In the genomic region with DNA sequence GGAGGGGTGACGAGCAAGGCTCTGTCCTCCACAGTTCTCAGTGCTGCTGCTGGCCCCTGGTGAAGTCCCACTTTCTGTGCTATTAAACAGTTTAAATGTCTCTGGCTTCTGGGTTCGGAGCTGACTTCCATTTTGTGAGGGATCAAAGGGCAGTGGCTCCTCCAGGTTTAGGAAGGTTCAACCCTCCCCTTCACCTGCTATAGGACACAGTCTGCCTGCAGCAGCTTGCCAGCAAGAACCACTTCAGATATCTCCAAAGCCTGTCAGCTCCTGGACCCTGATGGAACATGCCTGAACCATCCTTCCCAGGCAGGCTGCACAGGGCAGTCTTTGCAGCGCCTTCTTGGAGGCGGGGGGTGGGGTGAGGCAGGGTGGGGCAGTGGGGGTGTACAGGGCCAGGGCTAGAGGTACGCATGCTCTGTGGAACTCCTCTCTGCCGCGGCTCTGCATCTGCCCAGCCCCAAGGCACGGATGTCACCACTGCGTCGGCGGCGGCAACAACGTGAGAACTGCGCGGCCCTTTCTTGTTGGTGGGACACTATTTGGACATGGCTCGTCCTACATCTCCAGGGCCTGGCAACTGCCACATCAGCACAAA, we compare ENCODE assay signal across 11 mouse cellular contexts.
DNase-seq lines count a peak whose midpoint lies in the region; ATAC-seq and TF ChIP-seq lines count a peak whose summit lies in the region.
"Had no signal": no experiment of that assay in that cellular context is flagged by ENCODE, and none has a peak within 500 bp of the region (broad histone marks: within the 10 kb centered on the region; RNA-seq: fewer than 3 reads in every experiment).

No protein-coding gene starts in this region.

- no peak for TF ChIP-seq CTCF in midbrain, postnatal 0 days (IDR thresholded peaks at IDR 0.05)

- H3K36me3 ChIP-seq in midbrain, embryonic 13.5 days = no peaks in the 10 kb centered on the region
- H3K36me3 ChIP-seq in midbrain, postnatal 0 days (ENCODE audit: insufficient read depth, low read length) = no peaks in the 10 kb centered on the region
- no peaks in the 10 kb centered on the region for H3K36me3 ChIP-seq in forebrain, embryonic 13.5 days (ENCODE audit: poor library complexity, severe bottlenecking)
- no peaks in the 10 kb centered on the region for H3K36me3 ChIP-seq in hindbrain, embryonic 13.5 days
- no peaks in the 10 kb centered on the region for H3K36me3 ChIP-seq in stomach, embryonic 16.5 days (ENCODE audit: control insufficient read depth, insufficient read depth, low read length)
- H3K36me3 ChIP-seq: lung, embryonic 15.5 days had no signal

- no peak overlapping the region for H3K4me3 ChIP-seq in midbrain, embryonic 13.5 days (replicated peaks)
- H3K4me3 ChIP-seq in midbrain, postnatal 0 days (ENCODE audit: low read depth, low read length) = no peak overlapping the region
- H3K4me3 ChIP-seq in forebrain, embryonic 13.5 days = no peak overlapping the region
- H3K4me3 ChIP-seq in hindbrain, embryonic 13.5 days = no peak overlapping the region
- H3K4me3 ChIP-seq in stomach, embryonic 16.5 days (replicated peaks; ENCODE audit: low read length) = no peak overlapping the region
- H3K4me3 ChIP-seq: lung, embryonic 15.5 days; myocyte had no signal

- 56% methylated on average over 16 of the region's 16 CpGs for WGBS in midbrain, embryonic 13.5 days
- WGBS in midbrain, postnatal 0 days = 46% methylated on average over 16 of the region's 16 CpGs
- WGBS in forebrain, embryonic 13.5 days = 28% methylated on average over 16 of the region's 16 CpGs
- 23% methylated on average over 16 of the region's 16 CpGs for WGBS in hindbrain, embryonic 13.5 days
- WGBS in stomach, embryonic 16.5 days = 62% methylated on average over 16 of the region's 16 CpGs

- H3K27me3 ChIP-seq in midbrain, embryonic 13.5 days = peaks cover 67% of the 10 kb centered on the region
- H3K27me3 ChIP-seq in midbrain, postnatal 0 days (ENCODE audit: insufficient read depth, low read length) = peaks cover 10% of the 10 kb centered on the region; the same call in 1 of the 2 replicates
- 0 out of 2 replicates have a peak, but pooled peaks cover 7% of the 10 kb centered on the region for H3K27me3 ChIP-seq in forebrain, embryonic 13.5 days
- peaks cover 89% of the 10 kb centered on the region for H3K27me3 ChIP-seq in hindbrain, embryonic 13.5 days
- no peaks in the 10 kb centered on the region for H3K27me3 ChIP-seq in stomach, embryonic 16.5 days (ENCODE audit: control insufficient read depth, insufficient read depth, low read length)

- peak overlapping the region; percentile 52 for H3K27ac ChIP-seq in midbrain, embryonic 13.5 days
- H3K27ac ChIP-seq in midbrain, postnatal 0 days (ENCODE audit: low read depth, low read length) = no peak overlapping the region
- H3K27ac ChIP-seq in forebrain, embryonic 13.5 days = peak overlapping the region; percentile 93
- peak overlapping the region; percentile 81 for H3K27ac ChIP-seq in hindbrain, embryonic 13.5 days
- peak overlapping the region; percentile 58 for H3K27ac ChIP-seq in stomach, embryonic 16.5 days (ENCODE audit: low read length)
- H3K27ac ChIP-seq: lung, embryonic 15.5 days had no signal

- H3K9ac ChIP-seq in midbrain, embryonic 13.5 days (replicated peaks) = 0 out of 2 replicates have a peak overlapping the region, but pooled peaks have one; percentile 19
- H3K9ac ChIP-seq in midbrain, postnatal 0 days (replicated peaks; ENCODE audit: low read length, poor library complexity, severe bottlenecking) = no peak overlapping the region
- H3K9ac ChIP-seq in forebrain, embryonic 13.5 days = peak overlapping the region; percentile 27
- H3K9ac ChIP-seq in hindbrain, embryonic 13.5 days = peak overlapping the region; percentile 49; the same call in 1 of the 2 replicates
- H3K9ac ChIP-seq in stomach, embryonic 16.5 days (ENCODE audit: low read length) = no peak overlapping the region; the same call in 1 of the 2 replicates
- H3K9ac ChIP-seq: lung, embryonic 15.5 days had no signal

- ATAC-seq in midbrain, embryonic 13.5 days = 0 out of 2 replicates have a peak, but pooled peaks have one; percentile 17
- no peak for ATAC-seq in midbrain, postnatal 0 days (ENCODE audit: low FRiP score)
- ATAC-seq in forebrain, embryonic 13.5 days = peak; percentile 17; the same call in 1 of the 2 replicates
- peak; percentile 35; the same call in 1 of the 2 replicates for ATAC-seq in hindbrain, embryonic 13.5 days (ENCODE audit: low FRiP score)
- peak; percentile 54; the same call in 1 of the 2 replicates for ATAC-seq in stomach, embryonic 16.5 days (ENCODE audit: insufficient read depth, low FRiP score)

- H3K4me1 ChIP-seq in midbrain, embryonic 13.5 days (replicated peaks) = peaks cover 87% of the 10 kb centered on the region
- H3K4me1 ChIP-seq in midbrain, postnatal 0 days (ENCODE audit: insufficient read depth, low read length) = peaks cover 15% of the 10 kb centered on the region; the same call in 1 of the 2 replicates
- H3K4me1 ChIP-seq in forebrain, embryonic 13.5 days = peaks cover 100% of the 10 kb centered on the region
- peaks cover 85% of the 10 kb centered on the region for H3K4me1 ChIP-seq in hindbrain, embryonic 13.5 days (replicated peaks)
- peaks cover 62% of the 10 kb centered on the region for H3K4me1 ChIP-seq in stomach, embryonic 16.5 days (ENCODE audit: control insufficient read depth, insufficient read depth, low read length)

- 0 out of 2 replicates have a peak overlapping the region, but pooled peaks have one; percentile 12 for H3K4me2 ChIP-seq in midbrain, embryonic 13.5 days (replicated peaks)
- no peak overlapping the region for H3K4me2 ChIP-seq in midbrain, postnatal 0 days (ENCODE audit: low read depth, low read length, poor library complexity, severe bottlenecking)
- peak overlapping the region; percentile 46 for H3K4me2 ChIP-seq in forebrain, embryonic 13.5 days
- H3K4me2 ChIP-seq in hindbrain, embryonic 13.5 days = peak overlapping the region; percentile 30
- peak overlapping the region; percentile 27; the same call in 1 of the 2 replicates for H3K4me2 ChIP-seq in stomach, embryonic 16.5 days (ENCODE audit: low read depth, low read length)
- H3K4me2 ChIP-seq: lung, embryonic 15.5 days had no signal

- H3K9me3 ChIP-seq in midbrain, embryonic 13.5 days = no peaks in the 10 kb centered on the region
- no peaks in the 10 kb centered on the region for H3K9me3 ChIP-seq in midbrain, postnatal 0 days (ENCODE audit: low read length)
- no peaks in the 10 kb centered on the region for H3K9me3 ChIP-seq in forebrain, embryonic 13.5 days (replicated peaks)
- H3K9me3 ChIP-seq in hindbrain, embryonic 13.5 days = no peaks in the 10 kb centered on the region
- H3K9me3 ChIP-seq in stomach, embryonic 16.5 days (replicated peaks; ENCODE audit: control insufficient read depth, low read length) = no peaks in the 10 kb centered on the region
- H3K9me3 ChIP-seq: lung, embryonic 15.5 days had no signal

- DNase-seq in midbrain, postnatal 0 days (ENCODE audit: low spot score) = no peak
- DNase-seq in urinary bladder, postnatal 10 days (ENCODE audit: low spot score) = no peak
- no peak for DNase-seq in thymus, postnatal 36 days
- DNase-seq: cerebellum, adult 11-12 months; thymus, adult 18-20 months had no signal

Comparison
In these comparisons a context has a peak if more than half of its experiments do, and no peak if none do; other contexts are left out.
1. H3K9ac ChIP-seq: peak in midbrain, embryonic 13.5 days (single experiment), forebrain, embryonic 13.5 days (single experiment) and hindbrain, embryonic 13.5 days (single experiment); none in midbrain, postnatal 0 days (single experiment) and stomach, embryonic 16.5 days (single experiment).